In the genomic region with DNA sequence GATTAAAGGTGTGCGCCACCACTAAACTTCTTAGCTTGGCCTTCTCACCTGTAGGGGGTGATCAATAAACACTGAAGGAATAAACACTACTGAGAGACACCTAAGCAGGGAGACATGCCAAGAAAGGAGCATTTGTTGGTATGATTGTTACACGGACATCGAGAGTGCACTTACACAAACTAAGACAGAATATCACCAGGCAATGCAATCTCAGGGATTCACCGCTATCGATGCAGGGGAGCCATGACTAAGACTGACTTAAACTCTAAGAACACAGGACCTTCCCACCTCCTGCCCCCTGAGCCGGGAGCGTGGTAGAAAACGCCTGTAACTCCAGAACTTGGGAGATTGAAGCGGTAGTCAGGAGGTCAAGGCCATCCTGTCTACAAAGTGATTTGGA, we compare ENCODE assay signal across 8 mouse cellular contexts. TPM values are rescaled to one million over a fixed set of nuclear protein-coding genes. Genes with fewer than 3 reads are reported as not detected.
DNase-seq lines count a peak whose midpoint lies in the region; ATAC-seq and TF ChIP-seq lines count a peak whose summit lies in the region.
"Had no signal": no experiment of that assay in that cellular context is flagged by ENCODE, and none has a peak within 500 bp of the region (broad histone marks: within the 10 kb centered on the region; RNA-seq: fewer than 3 reads in every experiment).

No protein-coding gene starts in this region.

- peak overlapping the region; percentile 86; the same call in 1 of the 2 replicates for H3K27ac ChIP-seq in lung, postnatal 0 days (ENCODE audit: low read length)
- H3K27ac ChIP-seq in embryonic facial prominence, embryonic 14.5 days (replicated peaks; ENCODE audit: low read depth, low read length): peak overlapping the region; percentile 73
- H3K27ac ChIP-seq in limb, embryonic 10.5 days: peak overlapping the region; percentile 95
- H3K27ac ChIP-seq in stomach, embryonic 14.5 days (ENCODE audit: low read length): peak overlapping the region; percentile 35; the same call in 1 of the 2 replicates

- 31% methylated on average over 9 of the region's 9 CpGs for WGBS in lung, postnatal 0 days
- WGBS in embryonic facial prominence, embryonic 14.5 days: 33% methylated on average over 9 of the region's 9 CpGs
- 46% methylated on average over 9 of the region's 9 CpGs for WGBS in limb, embryonic 10.5 days
- WGBS in stomach, embryonic 14.5 days: 30% methylated on average over 9 of the region's 9 CpGs

- H3K27me3 ChIP-seq in lung, postnatal 0 days (replicated peaks; ENCODE audit: insufficient read depth, low read length): no peaks in the 10 kb centered on the region
- H3K27me3 ChIP-seq in embryonic facial prominence, embryonic 14.5 days (replicated peaks; ENCODE audit: control insufficient read depth, insufficient read depth, low read length): no peaks in the 10 kb centered on the region
- H3K27me3 ChIP-seq in limb, embryonic 10.5 days (ENCODE audit: low read depth, poor library complexity, severe bottlenecking): no peaks in the 10 kb centered on the region
- H3K27me3 ChIP-seq in stomach, embryonic 14.5 days (ENCODE audit: control insufficient read depth, insufficient read depth, low read length): no peaks in the 10 kb centered on the region

- H3K4me3 ChIP-seq in lung, postnatal 0 days (ENCODE audit: low read depth, low read length): peak overlapping the region; percentile 87
- peak overlapping the region; percentile 59 for H3K4me3 ChIP-seq in embryonic facial prominence, embryonic 14.5 days (ENCODE audit: low read depth, low read length)
- peak overlapping the region; percentile 73 for H3K4me3 ChIP-seq in limb, embryonic 10.5 days
- H3K4me3 ChIP-seq in stomach, embryonic 14.5 days (ENCODE audit: low read depth, low read length): peak overlapping the region; percentile 52

- H3K4me1 ChIP-seq in lung, postnatal 0 days (ENCODE audit: insufficient read depth, low read depth, low read length): peaks cover 4% of the 10 kb centered on the region
- 0 out of 2 replicates have a peak, but pooled peaks cover 4% of the 10 kb centered on the region for H3K4me1 ChIP-seq in embryonic facial prominence, embryonic 14.5 days (ENCODE audit: control insufficient read depth, insufficient read depth, low read length)
- H3K4me1 ChIP-seq in limb, embryonic 10.5 days: peaks cover 13% of the 10 kb centered on the region
- H3K4me1 ChIP-seq in stomach, embryonic 14.5 days (ENCODE audit: control insufficient read depth, insufficient read depth, low read length): peaks cover 4% of the 10 kb centered on the region; the same call in 1 of the 2 replicates

- H3K9me3 ChIP-seq in lung, postnatal 0 days (ENCODE audit: low read length): no peaks in the 10 kb centered on the region
- no peaks in the 10 kb centered on the region for H3K9me3 ChIP-seq in embryonic facial prominence, embryonic 14.5 days (ENCODE audit: control insufficient read depth, low read length)
- H3K9me3 ChIP-seq in limb, embryonic 10.5 days (replicated peaks): no peaks in the 10 kb centered on the region
- no peaks in the 10 kb centered on the region for H3K9me3 ChIP-seq in stomach, embryonic 14.5 days (ENCODE audit: control insufficient read depth, low read depth, low read length)

- H3K9ac ChIP-seq in lung, postnatal 0 days (replicated peaks; ENCODE audit: low read depth): peak overlapping the region; percentile 78
- peak overlapping the region; percentile 81 for H3K9ac ChIP-seq in embryonic facial prominence, embryonic 14.5 days (ENCODE audit: low read depth, low read length)
- H3K9ac ChIP-seq in stomach, embryonic 14.5 days (replicated peaks; ENCODE audit: low read depth, low read length): peak overlapping the region; percentile 78

- no peak for TF ChIP-seq EP300 in lung, postnatal 0 days (IDR thresholded peaks at IDR 0.05)

- no peaks in the 10 kb centered on the region; the same call in 1 of the 2 replicates for H3K36me3 ChIP-seq in lung, postnatal 0 days (ENCODE audit: insufficient read depth, low read length)
- H3K36me3 ChIP-seq in embryonic facial prominence, embryonic 14.5 days (ENCODE audit: control insufficient read depth, insufficient read depth, low read length): peaks cover 38% of the 10 kb centered on the region
- H3K36me3 ChIP-seq in limb, embryonic 10.5 days: peaks cover 65% of the 10 kb centered on the region
- peaks cover 5% of the 10 kb centered on the region; the same call in 1 of the 2 replicates for H3K36me3 ChIP-seq in stomach, embryonic 14.5 days (ENCODE audit: control insufficient read depth, insufficient read depth, low read length)

- TF ChIP-seq CTCF in lung, postnatal 0 days (IDR thresholded peaks at IDR 0.05): no peak

- ATAC-seq in lung, postnatal 0 days: no peak
- ATAC-seq in embryonic facial prominence, embryonic 14.5 days (ENCODE audit: low read depth): no peak
- ATAC-seq in stomach, embryonic 14.5 days (ENCODE audit: insufficient number of reproducible peaks, insufficient read depth, low FRiP score, low read depth): no peak

- peak overlapping the region; percentile 77 for H3K4me2 ChIP-seq in lung, postnatal 0 days (replicated peaks; ENCODE audit: low read depth, low read length)
- peak overlapping the region; percentile 90 for H3K4me2 ChIP-seq in embryonic facial prominence, embryonic 14.5 days (ENCODE audit: low read depth, low read length)
- H3K4me2 ChIP-seq in stomach, embryonic 14.5 days (replicated peaks; ENCODE audit: low read depth, low read length): peak overlapping the region; percentile 92

- no peak for DNase-seq in lung, postnatal 0 days (ENCODE audit: low spot score)
- DNase-seq in lung, postnatal 36 days: no peak
- no peak for DNase-seq in embryonic facial prominence, embryonic 14.5 days (ENCODE audit: low spot score)
- DNase-seq in limb, embryonic 10.5 days (ENCODE audit: low spot score): no peak
- DNase-seq in left cerebral cortex, adult 11 months (ENCODE audit: low spot score): no peak
- no peak for DNase-seq in spleen, postnatal 14 days (ENCODE audit: low spot score in 2 of 2)

RNA-seq across cellular contexts. Expression of gene Mrps12, which starts 0.7 kb away (rescaled TPM):
- 99.7 and 101 TPM in 2 replicates for polyA plus RNA-seq in lung, postnatal 0 days (2015; fragmentation: Nextera tagmentation; extraction: Ambion mirVana)
- polyA plus RNA-seq in embryonic facial prominence, embryonic 14.5 days (2014; fragmentation: Nextera tagmentation; extraction: Ambion mirVana): 119 and 120 TPM in 2 replicates
- 152 and 186 TPM in 2 replicates for polyA plus RNA-seq in limb, embryonic 10.5 days (2016; fragmentation: Nextera tagmentation; extraction: Ambion mirVana)
- 129 and 153 TPM in 2 replicates for polyA plus RNA-seq in stomach, embryonic 14.5 days (2014; fragmentation: Nextera tagmentation; extraction: Ambion mirVana)

RNA-seq across cellular contexts. Expression of gene Sars2, which starts 0.8 kb away (rescaled TPM):
- 6.0 and 7.0 TPM in 2 replicates for polyA plus RNA-seq in lung, postnatal 0 days (2015; fragmentation: Nextera tagmentation; extraction: Ambion mirVana)
- polyA plus RNA-seq in embryonic facial prominence, embryonic 14.5 days (2014; fragmentation: Nextera tagmentation; extraction: Ambion mirVana): 20.5 and 22.9 TPM in 2 replicates
- polyA plus RNA-seq in limb, embryonic 10.5 days (2016; fragmentation: Nextera tagmentation; extraction: Ambion mirVana): 43.9 and 46.4 TPM in 2 replicates
- 24.2 and 24.9 TPM in 2 replicates for polyA plus RNA-seq in stomach, embryonic 14.5 days (2014; fragmentation: Nextera tagmentation; extraction: Ambion mirVana)

RNA-seq across cellular contexts. Expression of gene Ccer2, which starts 15.0 kb away (rescaled TPM):
- polyA plus RNA-seq in lung, postnatal 0 days (2015; fragmentation: Nextera tagmentation; extraction: Ambion mirVana): not detected in 2 replicates
- polyA plus RNA-seq in embryonic facial prominence, embryonic 14.5 days (2014; fragmentation: Nextera tagmentation; extraction: Ambion mirVana): 3.8 and 12.7 TPM in 2 replicates
- polyA plus RNA-seq in limb, embryonic 10.5 days (2016; fragmentation: Nextera tagmentation; extraction: Ambion mirVana): not detected in 2 replicates
- polyA plus RNA-seq in stomach, embryonic 14.5 days (2014; fragmentation: Nextera tagmentation; extraction: Ambion mirVana): not detected in 2 replicates
- polyA plus RNA-seq: gonadal fat pad, adult 2 months had no signal

RNA-seq across cellular contexts. Expression of gene Fbxo17, which starts 24.3 kb away (rescaled TPM):
- polyA plus RNA-seq in lung, postnatal 0 days (2015; fragmentation: Nextera tagmentation; extraction: Ambion mirVana): 10.9 and 11.0 TPM in 2 replicates
- 27.8 and 29.0 TPM in 2 replicates for polyA plus RNA-seq in embryonic facial prominence, embryonic 14.5 days (2014; fragmentation: Nextera tagmentation; extraction: Ambion mirVana)
- polyA plus RNA-seq in limb, embryonic 10.5 days (2016; fragmentation: Nextera tagmentation; extraction: Ambion mirVana): 12.7 and 16.1 TPM in 2 replicates
- 9.5 and 12.1 TPM in 2 replicates for polyA plus RNA-seq in stomach, embryonic 14.5 days (2014; fragmentation: Nextera tagmentation; extraction: Ambion mirVana)

RNA-seq across cellular contexts. Expression of gene Sirt2, which starts 25.6 kb away (rescaled TPM):
- 55.4 and 57.1 TPM in 2 replicates for polyA plus RNA-seq in lung, postnatal 0 days (2015; fragmentation: Nextera tagmentation; extraction: Ambion mirVana)
- polyA plus RNA-seq in embryonic facial prominence, embryonic 14.5 days (2014; fragmentation: Nextera tagmentation; extraction: Ambion mirVana): 76.8 and 79.3 TPM in 2 replicates
- polyA plus RNA-seq in limb, embryonic 10.5 days (2016; fragmentation: Nextera tagmentation; extraction: Ambion mirVana): 59.8 and 74.5 TPM in 2 replicates
- polyA plus RNA-seq in stomach, embryonic 14.5 days (2014; fragmentation: Nextera tagmentation; extraction: Ambion mirVana): 64.9 and 68.8 TPM in 2 replicates

Comparison
In these comparisons a context has a peak if more than half of its experiments do, and no peak if none do; other contexts are left out.
1. H3K27ac ChIP-seq: peak in every context shown above with its lines; median percentile 95 in limb, embryonic 10.5 days; 86 in lung, postnatal 0 days; 73 in embryonic facial prominence, embryonic 14.5 days; 35 in stomach, embryonic 14.5 days.